Mouse (Mus musculus) kidney, adult 2 months (tissue): ENCODE measurements at regions not wholly inside any gene's neighbourhood (a gene's known extent, or its start where the extent isn't known, plus 50 kb on each side); places are given as distances from the start of the nearest gene placed in this dataset.

Experiments used
- CTCF ChIP-seq: fragments of 200-500 bp; conservative IDR thresholded peaks from 2 replicates; pipeline ENCODE4 v1.5.1; 2011; ENCODE audit warnings: low read depth, mild to moderate bottlenecking, control low read depth, low read length, moderate library complexity, mixed read lengths; ENCODE audit not compliant: insufficient read depth, insufficient read length
- POLR2A ChIP-seq: fragments of 200-500 bp; IDR thresholded peaks from one replicate; pipeline ENCODE4 v1.6.1; 2011; ENCODE audit warnings: low read depth, low read length, control low read depth

GRCm38 (mm10) chr12:51503706-51504105, 89.4 kb upstream of the Coch start:
- TF ChIP-seq CTCF, result no peak
- no peak for TF ChIP-seq POLR2A
